Mouse (Mus musculus): ENCODE measurements around the gene Kcnip3. TPM values are rescaled to one million over a fixed set of nuclear protein-coding genes. Genes with fewer than 3 reads are reported as not detected.

The Kcnip3 gene
- polyA plus RNA-seq, 1 experiment from 2014 or later, result 1.4 TPM

DNA sequence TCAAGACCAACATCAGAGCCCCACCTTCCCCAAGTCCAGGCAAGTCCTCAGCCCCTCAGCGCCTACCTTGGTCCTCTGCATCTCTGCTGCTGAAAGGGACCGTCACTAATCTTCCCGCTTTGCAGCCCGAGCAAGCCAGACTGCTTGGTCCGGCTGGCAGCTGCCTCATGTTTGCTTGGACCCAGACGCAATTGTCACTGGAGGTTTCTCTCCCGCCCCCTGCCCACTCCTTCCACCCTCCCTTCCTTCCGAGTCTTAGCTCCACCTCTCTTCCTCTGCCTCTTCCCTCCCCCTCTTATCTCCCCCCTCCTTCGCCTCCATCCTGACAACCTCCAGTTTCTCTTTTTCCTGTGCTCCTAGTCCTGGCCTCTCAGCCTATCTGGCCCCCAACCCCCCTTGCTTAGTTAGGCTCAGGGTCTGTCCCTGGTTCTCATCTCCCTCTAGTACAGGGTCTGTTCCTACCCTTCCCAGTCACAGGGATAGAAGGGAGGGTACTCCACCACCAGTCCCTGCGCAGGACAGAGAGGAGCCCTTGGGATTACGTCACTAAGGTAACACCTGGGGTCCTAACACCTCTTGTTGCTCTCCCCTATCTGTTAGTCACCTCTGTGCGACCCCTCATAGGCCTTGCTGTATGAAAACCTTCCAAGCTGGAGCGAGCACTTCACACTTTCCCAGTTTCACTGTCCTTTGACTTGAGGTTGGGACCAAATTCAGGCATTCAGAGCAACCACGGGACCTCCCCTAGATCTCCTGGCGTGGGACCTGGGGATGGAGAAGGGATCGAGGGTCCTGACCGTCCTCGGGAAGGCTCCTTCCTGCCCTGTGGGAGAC lies 505 bp downstream of the Kcnip3 start:
- peak overlapping the region; percentile 52 for H3K4me2 ChIP-seq
- no peak for ATAC-seq (replicated peaks; ENCODE audit: low FRiP score)
- WGBS, result 6% methylated on average over 18 of the region's 18 CpGs
- H3K9me3 ChIP-seq (ENCODE audit: control insufficient read depth, low read length), result no peaks in the 10 kb centered on the region
- 0 out of 2 replicates have a peak overlapping the region, but pooled peaks have one; percentile 30 for H3K9ac ChIP-seq (ENCODE audit: low read depth, low read length)
- DNase-seq (ENCODE audit: low spot score), result peak; percentile 42
- no peak overlapping the region for H3K27ac ChIP-seq (ENCODE audit: low read depth, low read length)
- no peaks in the 10 kb centered on the region for H3K36me3 ChIP-seq (ENCODE audit: control insufficient read depth, insufficient read depth, low read length)
- peak overlapping the region; percentile 19; the same call in 1 of the 2 replicates for H3K4me3 ChIP-seq (ENCODE audit: low read depth, low read length)
- H3K27me3 ChIP-seq (replicated peaks; ENCODE audit: control insufficient read depth, insufficient read depth, low read length), result peaks cover 24% of the 10 kb centered on the region
- H3K4me1 ChIP-seq (replicated peaks; ENCODE audit: control insufficient read depth, insufficient read depth, low read length), result peaks cover 7% of the 10 kb centered on the region

DNA sequence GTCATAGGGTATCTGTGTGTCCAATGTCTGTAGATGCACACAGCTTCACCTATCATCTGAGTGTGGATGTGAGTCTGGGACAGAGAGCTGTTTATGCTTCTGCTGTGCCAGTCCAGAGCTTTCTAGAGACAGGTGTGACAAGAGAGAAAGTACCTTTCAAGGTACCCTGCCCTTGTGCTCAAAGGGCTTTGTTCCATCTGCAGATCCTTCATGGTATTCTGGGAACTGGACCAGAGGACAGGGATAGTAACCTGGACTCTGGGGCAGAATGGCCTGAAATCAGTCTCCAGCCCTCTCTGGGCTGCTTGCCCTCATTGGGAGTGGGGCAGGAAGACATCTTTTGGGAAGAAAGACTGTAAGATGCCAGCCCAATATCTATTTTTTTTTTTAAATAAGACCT lies 1.8 kb downstream of the Kcnip3 start:
- DNase-seq (ENCODE audit: low spot score) (no peak), ATAC-seq (replicated peaks; ENCODE audit: low FRiP score) (no peak)
- H3K27ac ChIP-seq (ENCODE audit: low read depth, low read length), result no peak overlapping the region

DNA sequence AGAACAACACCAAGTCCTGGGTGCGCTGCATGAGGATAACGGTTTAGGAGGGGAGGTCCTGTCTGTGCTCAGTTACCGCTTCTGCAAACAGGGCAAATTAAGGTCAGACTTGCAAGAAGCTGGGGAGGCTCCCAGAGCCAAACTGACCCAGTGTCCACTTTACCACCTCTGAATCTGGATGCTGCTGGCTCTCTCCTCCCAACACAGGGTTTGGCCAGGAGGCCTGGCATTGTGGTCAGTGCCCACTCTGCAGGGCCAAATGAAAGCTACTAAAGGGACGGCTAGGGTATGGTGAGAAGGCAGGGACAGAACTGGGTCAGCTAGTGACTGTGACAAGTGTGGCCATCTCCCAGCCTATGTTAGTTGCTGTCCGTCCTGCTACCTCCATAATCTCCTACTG lies 2.6 kb downstream of the Kcnip3 start:
- H3K9me3 ChIP-seq (ENCODE audit: control insufficient read depth, low read length), result no peaks in the 10 kb centered on the region
- peaks cover 7% of the 10 kb centered on the region for H3K4me1 ChIP-seq (replicated peaks; ENCODE audit: control insufficient read depth, insufficient read depth, low read length)
- H3K4me3 ChIP-seq (ENCODE audit: low read depth, low read length), result no peak overlapping the region
- DNase-seq (ENCODE audit: low spot score) (no peak), ATAC-seq (replicated peaks; ENCODE audit: low FRiP score) (no peak)
- H3K27ac ChIP-seq (ENCODE audit: low read depth, low read length), result no peak overlapping the region
- H3K27me3 ChIP-seq (replicated peaks; ENCODE audit: control insufficient read depth, insufficient read depth, low read length), result peaks cover 24% of the 10 kb centered on the region
- no peaks in the 10 kb centered on the region for H3K36me3 ChIP-seq (ENCODE audit: control insufficient read depth, insufficient read depth, low read length)
- H3K4me2 ChIP-seq, result no peak overlapping the region
- WGBS, result 71% methylated on average over 5 of the region's 5 CpGs
- no peak overlapping the region for H3K9ac ChIP-seq (ENCODE audit: low read depth, low read length)

More for the DNA sequence above, 1.8 kb downstream of the Kcnip3 start:
- Histone ChIP-seq H3K4me1 (replicated peaks; ENCODE audit: control insufficient read depth, insufficient read depth, low read length) (peaks cover 7% of the 10 kb centered on the region), H3K9ac (ENCODE audit: low read depth, low read length) (no peak overlapping the region), H3K4me2 (no peak overlapping the region), H3K36me3 (ENCODE audit: control insufficient read depth, insufficient read depth, low read length) (no peaks in the 10 kb centered on the region), H3K9me3 (ENCODE audit: control insufficient read depth, low read length) (no peaks in the 10 kb centered on the region), H3K27me3 (replicated peaks; ENCODE audit: control insufficient read depth, insufficient read depth, low read length) (peaks cover 24% of the 10 kb centered on the region), H3K4me3 (ENCODE audit: low read depth, low read length) (no peak overlapping the region)

DNA sequence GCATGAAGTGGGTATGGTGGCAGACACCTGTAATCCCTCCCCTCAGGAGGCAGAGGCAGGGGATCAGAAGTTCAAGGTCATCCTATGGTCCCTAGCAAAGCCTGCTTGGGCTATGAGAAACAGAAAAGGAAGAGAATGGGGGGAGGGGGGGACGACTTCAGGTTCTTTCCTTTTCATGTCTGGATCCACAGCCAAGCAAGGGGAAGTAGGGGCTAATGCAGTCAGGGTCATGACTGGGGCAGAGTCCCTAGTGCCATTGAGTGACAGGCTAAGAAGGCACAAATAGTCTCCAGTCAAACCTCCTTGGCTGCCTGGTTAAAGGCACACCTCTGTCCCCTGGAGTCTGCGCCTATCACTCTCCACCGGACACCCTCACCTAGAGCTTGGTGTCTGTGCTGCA lies 3.1 kb downstream of the Kcnip3 start:
- H3K27me3 ChIP-seq (replicated peaks; ENCODE audit: control insufficient read depth, insufficient read depth, low read length), result peaks cover 24% of the 10 kb centered on the region
- DNase-seq (ENCODE audit: low spot score) (no peak), ATAC-seq (replicated peaks; ENCODE audit: low FRiP score) (no peak)
- no peak overlapping the region for H3K27ac ChIP-seq (ENCODE audit: low read depth, low read length)
- H3K9ac ChIP-seq (ENCODE audit: low read depth, low read length), result no peak overlapping the region
- H3K4me2 ChIP-seq, result no peak overlapping the region
- no peaks in the 10 kb centered on the region for H3K36me3 ChIP-seq (ENCODE audit: control insufficient read depth, insufficient read depth, low read length)
- no peaks in the 10 kb centered on the region for H3K9me3 ChIP-seq (ENCODE audit: control insufficient read depth, low read length)
- no peak overlapping the region for H3K4me3 ChIP-seq (ENCODE audit: low read depth, low read length)
- peaks cover 3% of the 10 kb centered on the region for H3K4me1 ChIP-seq (replicated peaks; ENCODE audit: control insufficient read depth, insufficient read depth, low read length)
- 44% methylated on average over 3 of the region's 3 CpGs for WGBS

DNA sequence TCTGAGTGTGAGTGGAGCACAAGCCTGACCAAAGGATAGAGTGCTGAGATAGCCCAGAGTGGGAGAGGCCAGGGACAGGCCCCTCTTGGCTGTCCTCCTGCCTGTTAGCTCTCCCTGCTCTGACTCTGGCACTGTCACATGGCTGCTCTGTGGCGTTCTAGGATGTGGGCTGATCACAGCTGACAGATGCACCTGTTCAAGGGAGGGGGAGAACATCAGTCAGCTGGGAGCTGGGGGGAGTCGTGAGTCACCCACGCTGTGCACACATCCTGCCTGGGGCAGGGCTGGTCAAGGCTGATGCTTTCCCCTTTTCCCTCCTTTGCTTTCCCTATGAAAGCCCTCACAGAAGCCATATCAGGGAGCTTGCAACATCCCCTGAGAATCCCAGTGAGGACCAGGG lies 3.6 kb downstream of the Kcnip3 start:
- DNase-seq (ENCODE audit: low spot score) (no peak), ATAC-seq (replicated peaks; ENCODE audit: low FRiP score) (no peak)
- peaks cover 3% of the 10 kb centered on the region; the same call in 1 of the 2 replicates for H3K4me1 ChIP-seq (replicated peaks; ENCODE audit: control insufficient read depth, insufficient read depth, low read length)
- no peak overlapping the region for H3K9ac ChIP-seq (ENCODE audit: low read depth, low read length)
- WGBS, result 36% methylated on average over 3 of the region's 3 CpGs
- no peaks in the 10 kb centered on the region for H3K36me3 ChIP-seq (ENCODE audit: control insufficient read depth, insufficient read depth, low read length)
- H3K9me3 ChIP-seq (ENCODE audit: control insufficient read depth, low read length), result no peaks in the 10 kb centered on the region
- no peak overlapping the region for H3K4me3 ChIP-seq (ENCODE audit: low read depth, low read length)
- no peak overlapping the region for H3K27ac ChIP-seq (ENCODE audit: low read depth, low read length)
- H3K4me2 ChIP-seq, result no peak overlapping the region
- H3K27me3 ChIP-seq (replicated peaks; ENCODE audit: control insufficient read depth, insufficient read depth, low read length), result peaks cover 24% of the 10 kb centered on the region

DNA sequence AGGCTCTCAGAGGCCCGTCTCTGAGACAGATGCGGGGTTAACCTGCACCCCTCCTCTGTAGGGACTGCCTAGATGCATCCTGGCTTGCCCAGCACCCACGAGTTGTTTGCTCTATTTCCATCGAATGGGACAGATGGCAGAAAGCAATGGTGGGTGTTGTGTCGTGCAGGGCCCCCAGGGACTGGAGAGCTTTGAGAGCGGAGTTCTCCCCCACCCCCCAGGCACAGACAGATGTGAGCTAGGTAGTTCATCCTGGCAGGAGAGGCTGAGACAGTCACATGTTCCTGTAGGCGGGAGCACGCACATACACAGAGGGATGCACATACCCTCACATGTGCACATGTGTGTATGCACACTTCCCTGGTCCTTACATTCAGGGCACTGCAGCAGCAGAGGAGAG lies 4.8 kb downstream of the Kcnip3 start:
- no peak overlapping the region for H3K4me3 ChIP-seq (ENCODE audit: low read depth, low read length)
- no peak overlapping the region for H3K4me2 ChIP-seq
- H3K36me3 ChIP-seq (ENCODE audit: control insufficient read depth, insufficient read depth, low read length), result no peaks in the 10 kb centered on the region
- 77% methylated on average over 8 of the region's 8 CpGs for WGBS
- H3K27me3 ChIP-seq (replicated peaks; ENCODE audit: control insufficient read depth, insufficient read depth, low read length), result peaks cover 20% of the 10 kb centered on the region
- no peaks in the 10 kb centered on the region for H3K9me3 ChIP-seq (ENCODE audit: control insufficient read depth, low read length)
- no peak overlapping the region for H3K27ac ChIP-seq (ENCODE audit: low read depth, low read length)
- H3K4me1 ChIP-seq (replicated peaks; ENCODE audit: control insufficient read depth, insufficient read depth, low read length), result peaks cover 3% of the 10 kb centered on the region; the same call in 1 of the 2 replicates
- no peak for ATAC-seq (replicated peaks; ENCODE audit: low FRiP score)
- DNase-seq (ENCODE audit: low spot score), result no peak
- no peak overlapping the region for H3K9ac ChIP-seq (ENCODE audit: low read depth, low read length)

DNA sequence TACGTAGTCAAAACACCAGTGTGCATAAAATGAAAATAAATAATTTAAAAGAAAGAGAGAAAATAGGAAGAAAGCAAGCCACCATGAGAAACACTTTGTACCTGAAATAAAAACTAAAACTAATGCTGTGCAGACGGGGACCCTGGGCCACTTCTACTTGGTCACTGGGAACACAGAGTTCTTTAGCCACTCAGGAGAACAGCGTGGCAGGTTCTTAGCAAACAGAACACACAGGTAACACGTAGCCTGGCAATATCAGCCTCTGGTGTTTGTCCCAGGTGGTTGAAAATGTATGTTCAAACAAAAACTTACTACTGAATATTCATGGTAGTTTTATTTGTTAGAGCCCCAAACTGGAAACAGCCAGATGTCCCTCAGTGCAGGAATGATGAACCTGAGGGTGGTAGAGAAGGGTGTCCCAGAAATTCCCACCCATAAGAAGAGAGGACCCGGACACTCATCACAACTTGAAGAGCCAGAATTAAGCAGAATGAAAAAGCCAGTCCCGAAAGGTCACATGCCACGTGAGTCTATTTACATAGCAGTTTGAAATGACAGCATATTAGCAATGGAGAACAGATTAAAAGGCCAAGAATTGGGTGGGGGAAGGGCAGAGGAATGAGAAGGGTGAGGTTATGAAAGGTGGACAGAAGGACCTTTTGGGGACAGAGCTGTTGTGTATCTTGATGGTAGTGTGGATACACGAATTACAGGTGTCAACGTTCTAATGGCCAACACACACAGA lies 7.3 kb downstream of the Kcnip3 start:
- Histone ChIP-seq H3K4me1 (replicated peaks; ENCODE audit: control insufficient read depth, insufficient read depth, low read length) (no peaks in the 10 kb centered on the region), H3K4me2 (no peak overlapping the region), H3K27ac (ENCODE audit: low read depth, low read length) (no peak overlapping the region), H3K9ac (ENCODE audit: low read depth, low read length) (no peak overlapping the region), H3K4me3 (ENCODE audit: low read depth, low read length) (no peak overlapping the region), H3K27me3 (replicated peaks; ENCODE audit: control insufficient read depth, insufficient read depth, low read length) (peaks cover 5% of the 10 kb centered on the region; the same call in 1 of the 2 replicates), H3K9me3 (ENCODE audit: control insufficient read depth, low read length) (no peaks in the 10 kb centered on the region), H3K36me3 (ENCODE audit: control insufficient read depth, insufficient read depth, low read length) (no peaks in the 10 kb centered on the region)
- WGBS, result 79% methylated on average over 9 of the region's 9 CpGs
- ATAC-seq (replicated peaks; ENCODE audit: low FRiP score) (no peak), DNase-seq (ENCODE audit: low spot score) (no peak)

DNA sequence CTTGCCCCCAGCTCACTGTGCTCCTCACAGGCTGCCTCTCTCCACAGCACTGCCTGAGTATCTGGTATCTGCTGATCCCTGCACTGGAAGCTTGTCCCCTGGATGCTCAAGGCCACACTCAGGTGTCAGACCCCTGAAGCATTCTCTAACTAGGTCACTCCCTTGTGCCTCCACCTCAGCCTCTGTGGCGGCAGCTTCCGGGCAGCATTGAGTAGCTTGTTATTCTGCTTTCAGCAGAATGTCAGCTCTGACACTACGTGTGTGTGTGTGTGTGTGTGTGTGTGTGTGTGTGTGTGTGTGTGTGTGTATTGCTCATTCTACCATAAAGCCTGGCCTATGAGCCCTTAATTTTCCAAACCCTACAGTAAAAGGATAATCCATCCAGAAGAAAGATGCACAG lies 8.7 kb downstream of the Kcnip3 start:
- Histone ChIP-seq H3K4me1 (replicated peaks; ENCODE audit: control insufficient read depth, insufficient read depth, low read length) (no peaks in the 10 kb centered on the region), H3K27me3 (replicated peaks; ENCODE audit: control insufficient read depth, insufficient read depth, low read length) (peaks cover 4% of the 10 kb centered on the region; the same call in 1 of the 2 replicates), H3K9ac (ENCODE audit: low read depth, low read length) (no peak overlapping the region), H3K36me3 (ENCODE audit: control insufficient read depth, insufficient read depth, low read length) (no peaks in the 10 kb centered on the region), H3K27ac (ENCODE audit: low read depth, low read length) (no peak overlapping the region), H3K4me3 (ENCODE audit: low read depth, low read length) (no peak overlapping the region), H3K9me3 (ENCODE audit: control insufficient read depth, low read length) (no peaks in the 10 kb centered on the region), H3K4me2 (no peak overlapping the region)
- DNase-seq (ENCODE audit: low spot score), result no peak
- no peak for ATAC-seq (replicated peaks; ENCODE audit: low FRiP score)
- 48% methylated on average over 3 of the region's 3 CpGs for WGBS
